Mouse (Mus musculus): Measurements from ENCODE around the gene Abhd17a.

DNA sequence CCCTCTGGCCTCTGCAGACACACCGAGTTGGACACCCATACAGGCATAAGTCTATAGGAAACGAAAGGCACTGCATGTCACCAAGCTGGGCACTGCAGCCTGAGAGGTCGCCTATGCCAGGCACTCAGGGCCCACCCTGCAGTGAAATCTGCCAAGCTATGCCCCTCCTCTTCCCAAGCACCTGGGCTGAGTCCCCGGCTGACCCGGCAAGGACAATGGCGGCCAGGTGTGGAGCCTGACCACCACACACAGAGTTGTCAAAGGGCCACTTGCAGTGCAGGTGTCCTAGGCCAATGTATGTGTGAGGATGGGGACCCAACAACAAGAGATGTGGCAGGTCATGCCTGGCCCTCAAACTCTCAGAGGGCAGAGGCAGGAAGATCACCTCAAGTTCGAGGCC, 30.7 kb downstream of the Abhd17a start:
- no peak for TF ChIP-seq EP300 (IDR thresholded peaks at IDR 0.05; ENCODE audit: low read depth)
- TF ChIP-seq CTCF (IDR thresholded peaks at IDR 0.05; ENCODE audit: low read depth), result no peak

All from liver, postnatal 0 days (tissue).